Mouse (Mus musculus) lung, postnatal 0 days (tissue): ENCODE measurements at regions not wholly inside any gene's neighbourhood (a gene's known extent, or its start where the extent isn't known, plus 50 kb on each side); places are given as distances from the start of the nearest gene placed in this dataset.

Experiments used
- ATAC-seq: fragments of 200-750 bp; cut with Nextera tagmentation; 2 replicates; pipeline ENCODE4 v1.8.0; 2017; ENCODE audit warnings: moderate library complexity
- DNase-seq: peaks from one replicate; pipeline ENCODE4 v3.0.0-alpha.2; 2016; ENCODE audit warnings: low spot score
- H3K27ac ChIP-seq: fragments of 300-500 bp; sonication (generic); 2 replicates; pipeline ENCODE4 v1.5.1; 2014; ENCODE audit warnings: antibody characterized with exemption, mild to moderate bottlenecking, low read length, mixed read lengths
- H3K27me3 ChIP-seq: fragments of 300-500 bp; sonication (generic); replicated peaks from 2 replicates; pipeline ENCODE4 v1.6.1; 2014; ENCODE audit warnings: low read length, mixed read lengths; ENCODE audit not compliant: insufficient read depth
- H3K36me3 ChIP-seq: fragments of 300-500 bp; sonication (generic); 2 replicates; pipeline ENCODE4 v1.6.1; 2014; ENCODE audit warnings: low read length, mixed read lengths; ENCODE audit not compliant: insufficient read depth
- H3K4me1 ChIP-seq: fragments of 300-500 bp; sonication (generic); 2 replicates; pipeline ENCODE4 v1.6.1; 2014; ENCODE audit warnings: antibody characterized with exemption, low read depth, low read length, mixed read lengths; ENCODE audit not compliant: insufficient read depth
- H3K4me2 ChIP-seq: fragments of 300-500 bp; sonication (generic); replicated peaks from 2 replicates; pipeline ENCODE4 v1.6.1; 2014; ENCODE audit warnings: low read depth, mild to moderate bottlenecking, low read length, moderate library complexity, mixed read lengths
- H3K4me3 ChIP-seq: fragments of 300-500 bp; sonication (generic); 2 replicates; pipeline ENCODE4 v1.5.1; 2014; ENCODE audit warnings: low read depth, low read length
- H3K9ac ChIP-seq: fragments of 300-500 bp; sonication (generic); replicated peaks from 2 replicates; pipeline ENCODE4 v1.6.1; 2014; ENCODE audit warnings: low read depth, mild to moderate bottlenecking
- H3K9me3 ChIP-seq: fragments of 300-500 bp; sonication (generic); 2 replicates; pipeline ENCODE4 v1.6.1; 2016; ENCODE audit warnings: low read length, mixed read lengths
- CTCF ChIP-seq: IDR thresholded peaks from 2 replicates; pipeline ENCODE4 v1.5.1; 2016; ENCODE audit warnings: antibody characterized with exemption, mild to moderate bottlenecking
- EP300 ChIP-seq: IDR thresholded peaks from 2 replicates; pipeline ENCODE4 v1.6.1; 2016; ENCODE audit warnings: antibody characterized with exemption, mild to moderate bottlenecking, control low read depth
- WGBS: fragments of 180-500 bp; shearing (Covaris S2); extraction: QIAGEN DNeasy Blood & Tissue Kit; methylation state at CpG from one replicate; pipeline ENCODE4 v1.1.7; 2014; 5-methylcytosine and 5-hydroxymethylcytosine counted together

DNA sequence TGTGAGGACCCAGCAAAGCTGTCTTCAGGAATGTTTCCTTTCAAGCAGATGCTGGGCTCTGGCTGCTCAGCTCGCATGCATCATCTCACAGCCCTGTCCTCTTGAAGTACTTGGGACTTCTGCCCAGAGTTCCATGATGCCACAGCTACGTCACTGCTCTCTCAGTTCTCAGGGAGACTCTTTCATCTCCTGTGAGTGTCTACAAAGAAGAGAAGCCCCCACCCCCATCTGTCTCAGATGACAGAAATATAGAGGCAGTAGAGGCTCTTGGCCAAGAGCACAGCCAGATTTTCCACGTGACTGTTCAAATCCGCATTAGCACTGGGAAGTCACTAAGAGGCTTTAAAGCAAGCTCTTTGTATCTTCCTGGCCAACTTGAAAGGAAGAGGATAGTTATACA, 262.1 kb upstream of the Msx2 start:
- H3K4me2 ChIP-seq = no peak overlapping the region
- H3K27ac ChIP-seq = no peak overlapping the region
- no peak overlapping the region for H3K4me3 ChIP-seq
- H3K36me3 ChIP-seq = no peaks in the 10 kb centered on the region
- H3K9ac ChIP-seq = no peak overlapping the region
- H3K4me1 ChIP-seq = no peaks in the 10 kb centered on the region
- H3K27me3 ChIP-seq = no peaks in the 10 kb centered on the region
- H3K9me3 ChIP-seq = no peaks in the 10 kb centered on the region
- TF ChIP-seq EP300 = no peak
- TF ChIP-seq CTCF = no peak
- DNase-seq (peak; percentile 70), ATAC-seq (peak; percentile 88)
- WGBS = 53% methylated on average over 4 of the region's 4 CpGs

DNA sequence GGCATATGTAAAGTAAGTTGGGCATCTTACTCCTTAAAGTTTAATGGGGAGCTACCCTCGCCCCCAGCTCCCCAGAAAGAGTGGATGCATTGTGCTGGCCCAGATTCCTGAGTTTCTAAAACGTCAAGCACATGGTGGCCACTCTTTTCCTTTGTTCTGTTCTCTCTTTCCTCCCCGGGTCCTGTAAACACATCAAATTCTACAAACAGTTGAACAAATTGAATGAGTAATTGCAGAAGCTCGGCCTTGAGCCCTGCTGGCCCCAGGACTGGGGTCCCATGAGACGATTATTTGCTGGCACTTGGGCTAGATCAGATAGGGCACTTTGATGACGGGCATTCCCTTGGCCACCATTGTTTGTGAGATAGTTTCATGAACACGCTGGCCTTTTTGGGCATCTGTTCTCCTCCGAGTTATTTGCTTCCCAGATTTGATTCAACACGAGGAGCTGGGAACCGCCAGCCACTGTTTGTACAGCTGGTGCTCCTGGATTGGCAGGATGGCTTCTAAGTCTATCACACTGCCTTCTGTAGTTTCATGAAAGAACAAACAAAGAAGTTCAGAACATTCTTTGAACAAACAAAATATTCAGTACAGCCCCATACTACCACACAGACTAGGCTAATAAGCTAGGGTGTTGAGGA, 257.5 kb upstream of the Msx2 start:
- Histone ChIP-seq H3K27ac (no peak overlapping the region), H3K27me3 (no peaks in the 10 kb centered on the region), H3K4me1 (no peaks in the 10 kb centered on the region), H3K4me3 (no peak overlapping the region), H3K9me3 (no peaks in the 10 kb centered on the region), H3K4me2 (no peak overlapping the region), H3K9ac (no peak overlapping the region), H3K36me3 (no peaks in the 10 kb centered on the region)
- TF ChIP-seq EP300 (no peak), CTCF (no peak)
- ATAC-seq = no peak
- no peak for DNase-seq
- 30% methylated on average over 10 of the region's 10 CpGs for WGBS

DNA sequence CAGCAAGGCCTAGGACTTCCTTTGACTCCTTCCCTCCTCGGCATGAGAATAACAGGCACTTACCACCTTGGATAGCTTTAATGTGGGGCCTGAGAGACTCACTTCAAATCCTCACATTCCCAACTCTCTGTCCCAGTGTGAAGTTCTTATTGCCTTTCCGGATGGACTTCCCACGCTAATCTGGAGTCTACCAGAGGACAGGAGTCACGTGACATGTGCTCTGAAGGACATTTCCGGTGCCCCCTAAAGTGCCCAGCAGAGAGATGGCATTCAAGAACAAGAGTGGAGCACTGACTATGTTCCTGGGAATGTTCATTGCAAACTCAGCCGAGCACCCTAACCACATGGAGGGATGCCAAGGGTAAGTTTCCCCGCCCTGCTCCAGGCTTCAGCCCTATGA, 257.0 kb upstream of the Msx2 start:
- 75% methylated on average over 7 of the region's 7 CpGs for WGBS
- no peak overlapping the region for H3K27ac ChIP-seq
- TF ChIP-seq CTCF (no peak), EP300 (no peak)
- DNase-seq (no peak), ATAC-seq (no peak)
- H3K9me3 ChIP-seq = no peaks in the 10 kb centered on the region
- no peaks in the 10 kb centered on the region for H3K27me3 ChIP-seq
- no peaks in the 10 kb centered on the region for H3K4me1 ChIP-seq
- no peak overlapping the region for H3K4me3 ChIP-seq
- H3K4me2 ChIP-seq = no peak overlapping the region
- no peaks in the 10 kb centered on the region for H3K36me3 ChIP-seq
- no peak overlapping the region for H3K9ac ChIP-seq

DNA sequence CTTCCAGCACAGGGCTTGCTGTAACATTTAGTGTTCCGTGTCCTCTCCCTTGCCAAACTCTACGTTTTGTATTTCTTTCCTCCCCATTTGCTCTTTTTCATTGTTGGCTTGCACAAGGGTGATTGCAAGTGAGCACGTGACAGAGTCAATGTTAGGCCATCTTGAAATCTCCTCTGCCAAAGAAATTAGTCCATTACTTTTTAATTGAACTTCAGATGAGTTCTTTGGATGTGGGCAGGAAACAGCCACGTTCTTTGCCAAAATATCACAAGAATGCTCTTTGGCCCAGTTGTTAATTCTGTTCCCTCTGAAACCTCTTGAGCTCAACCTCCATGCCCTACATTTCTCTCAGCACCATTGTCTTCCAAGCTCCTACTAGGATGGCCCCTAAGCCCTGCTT, 253.2 kb upstream of the Msx2 start:
- DNase-seq = no peak

DNA sequence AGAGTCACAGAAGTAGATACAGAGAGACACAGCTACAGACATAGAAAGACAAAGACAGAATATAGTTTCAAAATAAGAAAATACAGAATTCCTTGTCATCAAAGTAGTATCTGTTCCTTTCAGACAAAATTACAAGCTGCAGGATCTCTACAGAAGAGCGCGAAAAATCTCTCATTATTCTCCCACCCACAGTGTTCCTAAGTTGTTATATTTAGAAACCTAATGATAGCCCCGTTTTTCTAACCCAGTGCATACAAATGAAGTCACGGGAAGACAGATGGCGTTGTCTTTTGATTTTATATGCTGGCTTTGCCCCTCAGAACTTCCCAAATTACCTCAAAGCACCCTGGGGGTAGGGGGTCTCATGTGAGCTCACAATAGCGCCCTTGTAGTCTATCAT, 250.0 kb upstream of the Msx2 start:
- H3K9ac ChIP-seq = no peak overlapping the region
- TF ChIP-seq CTCF (no peak), EP300 (no peak)
- H3K27ac ChIP-seq = no peak overlapping the region
- H3K36me3 ChIP-seq = no peaks in the 10 kb centered on the region
- no peak for ATAC-seq
- no peak overlapping the region for H3K4me2 ChIP-seq
- no peak overlapping the region for H3K4me3 ChIP-seq
- 75% methylated on average over 6 of the region's 6 CpGs for WGBS
- no peaks in the 10 kb centered on the region for H3K27me3 ChIP-seq
- no peak for DNase-seq
- no peaks in the 10 kb centered on the region for H3K4me1 ChIP-seq
- no peaks in the 10 kb centered on the region for H3K9me3 ChIP-seq

More for the DNA sequence above, 253.2 kb upstream of the Msx2 start:
- Histone ChIP-seq H3K9ac (no peak overlapping the region), H3K27ac (no peak overlapping the region), H3K27me3 (no peaks in the 10 kb centered on the region), H3K36me3 (no peaks in the 10 kb centered on the region), H3K4me3 (no peak overlapping the region), H3K4me2 (no peak overlapping the region), H3K4me1 (no peaks in the 10 kb centered on the region), H3K9me3 (no peaks in the 10 kb centered on the region)
- TF ChIP-seq EP300 (no peak), CTCF (no peak)
- ATAC-seq = no peak
- WGBS = 73% methylated on average over 4 of the region's 4 CpGs

DNA sequence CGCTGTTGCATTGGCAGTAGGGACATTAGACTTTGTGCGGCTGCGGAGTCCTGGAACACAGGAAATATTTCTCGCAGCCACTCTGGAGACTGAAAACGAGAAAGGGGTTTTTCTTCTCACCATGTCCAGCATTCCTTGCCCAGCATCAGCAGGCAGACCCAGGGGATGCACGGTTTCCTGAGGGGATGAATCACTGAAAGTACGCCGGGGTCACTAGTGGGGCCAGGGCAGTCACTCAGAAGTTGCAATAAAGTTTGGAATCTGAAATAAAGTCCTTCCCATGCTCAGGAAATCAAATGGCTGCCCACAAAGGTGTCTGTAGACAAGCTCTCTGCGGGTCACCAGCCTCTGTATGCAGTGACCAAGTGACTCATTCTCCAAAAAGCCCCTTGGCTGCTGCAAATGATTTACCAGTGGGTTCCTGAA, 248.2 kb upstream of the Msx2 start:
- Histone ChIP-seq H3K9me3 (no peaks in the 10 kb centered on the region), H3K27ac (no peak overlapping the region), H3K27me3 (no peaks in the 10 kb centered on the region), H3K4me3 (no peak overlapping the region), H3K9ac (no peak overlapping the region), H3K36me3 (no peaks in the 10 kb centered on the region), H3K4me1 (no peaks in the 10 kb centered on the region), H3K4me2 (no peak overlapping the region)
- ATAC-seq (no peak), DNase-seq (no peak)
- 48% methylated on average over 9 of the region's 9 CpGs for WGBS
- TF ChIP-seq CTCF (no peak), EP300 (no peak)

DNA sequence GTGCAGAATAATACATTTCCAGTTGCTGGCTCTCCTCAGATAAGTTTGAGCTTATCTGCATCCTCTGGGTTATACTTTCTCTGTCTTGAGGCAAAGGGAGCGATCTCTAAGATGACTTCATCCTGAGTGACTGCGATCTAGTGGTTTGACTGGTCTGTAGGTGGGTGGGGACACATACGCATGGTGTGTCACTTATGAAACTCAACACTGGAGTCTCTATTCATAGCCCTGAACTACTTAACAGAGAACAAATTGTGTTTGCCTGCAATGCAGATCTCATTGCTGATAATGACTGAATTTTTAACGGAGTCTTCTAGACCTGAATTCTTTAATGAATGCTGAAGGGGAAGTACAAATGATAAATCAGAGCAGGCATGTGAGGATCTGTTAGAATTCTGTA, 244.7 kb upstream of the Msx2 start:
- no peak overlapping the region for H3K27ac ChIP-seq
- WGBS = 56% methylated on average over 4 of the region's 4 CpGs
- no peaks in the 10 kb centered on the region for H3K9me3 ChIP-seq
- no peaks in the 10 kb centered on the region for H3K27me3 ChIP-seq
- TF ChIP-seq EP300 (no peak), CTCF (no peak)
- no peak overlapping the region for H3K4me2 ChIP-seq
- H3K4me3 ChIP-seq = no peak overlapping the region
- H3K4me1 ChIP-seq = no peaks in the 10 kb centered on the region
- ATAC-seq = no peak
- H3K36me3 ChIP-seq = no peaks in the 10 kb centered on the region
- no peak for DNase-seq
- H3K9ac ChIP-seq = no peak overlapping the region
